Mouse (Mus musculus) left cerebral cortex, adult 9 months (tissue): ENCODE data around the gene Syt13.

ENCODE experiments used
- DNase-seq, 2 experiments: peaks; one replicate each; pipeline ENCODE4 v3.0.0; 2022; ENCODE audit warnings: low spot score in 2 of 2

Syt13 gene

GRCm38 (mm10) chr2:92924677-92925259, 9.9 kb downstream of the Syt13 start:
- DNase-seq: no peak

DNA sequence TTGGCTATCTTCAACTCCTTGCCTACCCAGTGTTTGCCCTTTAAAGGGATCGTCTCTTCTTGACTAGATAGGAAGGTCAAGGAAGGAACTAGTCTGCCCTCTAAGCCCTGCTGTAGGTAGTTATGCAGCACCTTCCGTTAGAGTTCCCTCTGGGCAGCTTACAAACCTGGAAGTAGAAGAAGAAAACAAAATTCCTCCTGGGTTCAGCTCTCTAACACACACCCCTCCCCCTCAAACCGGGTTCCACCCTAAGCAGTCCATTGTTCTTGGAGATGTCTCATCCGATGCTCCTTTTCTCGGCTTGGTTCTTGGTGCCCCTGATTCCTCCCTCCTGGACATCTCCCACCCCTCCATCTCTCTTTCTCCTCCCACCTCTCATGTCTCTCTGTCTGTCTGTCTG, 14.8 kb downstream of the Syt13 start:
- no peak for DNase-seq

DNA sequence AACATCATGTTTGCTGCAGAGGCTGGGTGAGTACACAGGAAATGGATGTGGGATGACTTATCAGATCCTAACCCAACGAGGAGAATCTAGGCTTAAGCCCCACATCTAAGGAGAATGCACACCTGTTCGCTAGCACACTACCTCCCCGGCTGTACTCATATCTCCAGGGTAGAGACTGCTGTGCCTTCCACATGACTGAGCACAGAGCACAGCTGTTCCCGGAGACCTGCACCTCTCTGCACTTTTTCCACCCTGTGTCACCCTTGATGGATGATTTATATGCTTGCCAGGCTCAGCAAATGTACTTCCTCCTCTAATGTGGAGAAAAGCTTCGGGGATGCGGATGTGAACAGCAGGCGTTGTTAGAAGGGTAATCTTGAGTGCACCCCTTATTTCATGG, 16.2 kb downstream of the Syt13 start:
- DNase-seq: no peak

DNA sequence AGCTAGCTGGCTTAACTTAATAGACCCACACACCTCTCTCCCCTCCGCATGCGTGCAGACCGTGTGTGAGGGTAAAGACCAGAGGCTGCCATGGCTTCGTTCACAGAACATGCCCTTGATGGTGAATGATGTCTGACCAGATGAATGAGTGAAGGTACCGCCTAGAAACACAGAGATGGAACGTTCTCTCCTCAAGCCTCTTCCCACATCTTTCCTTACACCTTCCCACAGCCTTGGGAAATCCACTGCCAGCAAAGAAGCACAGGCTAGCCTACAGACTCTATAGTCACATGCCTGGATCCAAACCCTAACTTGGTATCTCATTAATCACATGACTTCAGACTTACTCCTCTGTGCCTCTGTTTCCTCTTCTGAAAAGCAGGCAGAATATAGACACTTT, 18.5 kb downstream of the Syt13 start:
- no peak for DNase-seq

GRCm38 (mm10) chr2:92934312-92934982, 19.5 kb downstream of the Syt13 start:
- DNase-seq: peak; percentile 66 to 86

- no peak for DNase-seq
Observed at GRCm38 (mm10) chr2:92935483-92935882, 20.6 kb downstream of the Syt13 start.

DNA sequence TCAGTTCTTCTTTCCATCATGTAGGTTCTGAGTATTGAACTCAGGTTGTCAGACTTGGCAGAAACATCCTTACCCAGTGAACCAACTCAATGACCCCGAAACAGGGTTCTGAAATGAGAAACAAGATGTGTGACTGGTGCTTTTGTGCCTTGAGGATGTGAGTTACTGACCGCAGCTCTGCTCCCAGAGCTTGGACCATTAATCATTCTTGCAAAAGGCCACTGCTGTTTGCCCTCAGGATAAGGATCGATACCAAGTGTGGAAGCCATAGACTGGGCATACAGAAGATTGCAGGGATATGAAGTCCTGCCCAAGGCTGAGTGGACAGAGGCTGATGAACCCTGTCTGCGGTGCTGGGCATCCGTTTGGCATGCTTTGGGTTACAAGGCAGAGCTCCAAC, 23.2 kb downstream of the Syt13 start:
- no peak for DNase-seq

- DNase-seq: no peak
Observed at GRCm38 (mm10) chr2:92938827-92939226, 23.9 kb downstream of the Syt13 start.

- no peak for DNase-seq
Observed at GRCm38 (mm10) chr2:92940963-92941362, 26.1 kb downstream of the Syt13 start.

DNA sequence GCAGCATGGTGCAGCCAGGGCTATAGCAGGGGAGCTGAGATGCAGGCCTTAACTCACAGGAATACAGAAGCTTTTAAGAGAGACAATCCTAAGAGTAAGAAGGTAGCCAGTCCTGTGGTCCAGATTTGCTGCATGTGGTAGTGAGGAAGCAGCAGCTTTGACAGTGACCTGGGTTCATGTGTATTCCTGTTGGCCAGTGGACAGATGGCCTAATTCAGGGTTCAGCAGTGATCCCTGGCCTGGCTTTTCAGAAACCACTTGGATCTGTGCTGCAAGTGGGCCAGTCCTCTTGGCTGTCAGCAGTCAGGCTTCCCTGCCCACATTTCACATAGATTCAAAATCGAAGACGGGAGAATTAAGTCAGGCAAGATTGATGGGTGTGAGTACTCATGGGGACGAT, 26.6 kb downstream of the Syt13 start:
- DNase-seq: no peak

DNA sequence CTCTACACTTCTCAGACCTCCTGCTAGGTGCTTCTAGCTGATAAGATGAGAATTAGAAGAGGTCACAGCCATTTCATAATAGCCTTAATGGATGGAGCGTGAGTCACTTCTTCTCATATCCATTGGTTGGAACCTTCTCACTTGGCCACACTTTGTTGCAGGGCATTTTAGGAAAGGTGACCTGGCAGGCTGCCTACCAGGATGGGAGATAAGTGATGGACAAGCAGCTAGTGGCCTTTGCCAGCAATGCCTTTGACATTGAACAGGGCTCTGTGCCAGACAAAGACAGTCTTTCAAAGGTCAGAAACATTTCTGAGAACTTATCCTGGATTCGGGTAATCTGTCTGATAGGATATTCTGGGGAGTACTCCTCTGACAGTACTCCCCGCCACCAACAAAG, 28.5 kb downstream of the Syt13 start:
- DNase-seq: no peak

GRCm38 (mm10) chr2:92944356-92944755, 29.5 kb downstream of the Syt13 start:
- no peak for DNase-seq

DNA sequence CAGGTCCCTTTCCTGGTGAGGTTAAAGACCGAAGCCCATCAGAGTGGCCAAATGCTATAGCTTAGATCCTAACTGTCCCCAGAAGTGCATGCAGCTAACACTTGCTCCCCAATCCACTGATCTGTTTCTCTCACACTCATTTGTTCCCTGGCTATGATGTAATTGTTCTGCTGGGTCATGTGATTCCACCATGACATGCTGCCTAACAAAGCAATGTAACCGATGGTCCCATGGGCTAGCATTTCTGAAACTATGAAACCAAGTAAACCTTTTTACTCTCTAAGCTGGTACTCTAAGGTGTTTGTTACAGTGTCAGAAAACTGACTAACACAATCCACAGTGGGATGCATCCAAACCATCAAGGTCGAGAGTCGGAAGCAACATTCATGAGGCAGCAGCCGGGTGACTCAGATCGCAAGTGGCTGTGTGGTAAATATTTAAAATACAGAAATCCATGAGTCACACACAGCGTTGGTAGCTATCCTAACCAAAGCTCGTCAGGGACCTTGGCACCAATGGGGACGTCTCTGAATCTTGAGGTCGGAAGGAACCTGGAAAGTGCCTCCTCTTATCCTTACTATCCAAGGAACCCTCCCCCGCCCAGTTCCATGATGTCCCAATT, 30.3 kb downstream of the Syt13 start:
- DNase-seq: no peak

- DNase-seq: no peak
Observed at GRCm38 (mm10) chr2:92945824-92946598, 31.1 kb downstream of the Syt13 start.

- DNase-seq: peak in 1 of 2 experiments; percentile 39
Observed at GRCm38 (mm10) chr2:92947981-92948698, 33.2 kb downstream of the Syt13 start.

- no peak for DNase-seq
Observed at GRCm38 (mm10) chr2:92948699-92949300, 33.9 kb downstream of the Syt13 start.

DNA sequence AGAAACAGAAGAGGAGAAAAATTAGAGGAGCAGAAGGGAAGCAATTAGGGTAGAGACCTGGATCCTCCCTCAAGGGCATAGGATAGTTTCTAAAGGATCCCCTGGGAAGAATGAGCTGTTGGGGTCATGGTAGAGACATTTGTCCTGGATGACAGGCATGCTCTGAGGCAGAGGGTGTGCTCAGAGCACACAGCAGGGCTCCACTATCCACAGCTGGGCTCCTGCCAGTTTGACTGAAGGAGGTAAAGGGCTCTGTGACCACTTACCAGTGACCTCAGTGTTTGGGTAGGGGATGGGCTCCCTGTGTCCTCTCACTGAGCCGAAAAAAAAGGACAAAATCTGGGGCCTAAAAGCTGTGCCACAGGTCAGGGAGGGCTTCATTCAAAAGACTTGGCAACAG, 34.6 kb downstream of the Syt13 start:
- no peak for DNase-seq

DNA sequence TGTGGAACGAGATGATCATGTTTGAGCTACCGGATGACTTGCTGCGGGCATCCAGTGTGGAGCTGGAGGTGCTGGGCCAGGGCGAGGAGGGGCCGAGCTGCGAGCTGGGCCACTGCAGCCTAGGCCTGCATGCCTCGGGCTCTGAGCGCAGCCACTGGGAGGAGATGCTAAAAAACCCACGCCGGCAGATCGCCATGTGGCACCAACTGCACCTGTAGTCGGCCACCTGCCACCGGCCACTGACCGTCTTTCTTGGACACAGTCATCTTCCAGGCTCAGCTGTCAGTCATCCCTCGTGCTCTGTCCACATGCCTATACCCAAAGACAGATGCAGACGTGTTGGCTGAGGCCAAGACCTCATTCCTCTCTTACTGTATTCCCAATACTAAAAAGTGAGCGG, 38.6 kb downstream of the Syt13 start:
- DNase-seq: no peak

- DNase-seq: peak in 1 of 2 experiments; percentile 82
Observed at GRCm38 (mm10) chr2:92954404-92955114, 39.7 kb downstream of the Syt13 start.

- DNase-seq: no peak
Observed at GRCm38 (mm10) chr2:92956943-92957342, 42.0 kb downstream of the Syt13 start.

DNA sequence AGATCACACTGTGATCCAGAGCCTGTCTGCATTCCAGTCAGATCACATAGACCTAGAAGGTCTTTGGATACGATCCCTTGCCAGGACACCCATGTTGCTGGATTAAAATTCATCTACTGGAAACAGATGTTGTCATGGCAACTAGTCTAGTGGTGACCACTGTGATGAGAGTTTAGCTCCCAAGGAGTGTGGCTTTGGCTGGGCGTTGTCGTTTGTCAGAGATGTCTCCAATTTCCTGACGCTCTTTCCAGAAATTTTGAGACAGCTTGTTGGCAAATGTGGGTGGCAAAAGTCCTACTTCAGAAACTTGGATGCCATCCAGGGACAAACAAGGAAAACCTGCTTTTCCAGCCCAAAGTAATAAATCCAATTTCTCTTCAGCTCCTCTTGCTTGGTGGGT, 43.7 kb downstream of the Syt13 start:
- peak in 1 of 2 experiments; percentile 59 for DNase-seq
